Mouse (Mus musculus) central nervous system, embryonic 11.5 days (tissue): ENCODE data around the gene Tle2. TPM values are rescaled to one million over a fixed set of nuclear protein-coding genes. Genes with fewer than 3 reads are reported as not detected.

ENCODE experiments used
- polyA plus RNA-seq: library from polyadenylated mRNA; depleted of rRNA; stranded (reverse); fragments of >200 nt; gene quantifications from 2 replicates; pipeline ENCODE4 v1.2.3, GENCODE M21; 2012; rRNA removed

Tle2 gene
- polyA plus RNA-seq: 27.1 and 71.8 TPM in 2 replicates

DNA sequence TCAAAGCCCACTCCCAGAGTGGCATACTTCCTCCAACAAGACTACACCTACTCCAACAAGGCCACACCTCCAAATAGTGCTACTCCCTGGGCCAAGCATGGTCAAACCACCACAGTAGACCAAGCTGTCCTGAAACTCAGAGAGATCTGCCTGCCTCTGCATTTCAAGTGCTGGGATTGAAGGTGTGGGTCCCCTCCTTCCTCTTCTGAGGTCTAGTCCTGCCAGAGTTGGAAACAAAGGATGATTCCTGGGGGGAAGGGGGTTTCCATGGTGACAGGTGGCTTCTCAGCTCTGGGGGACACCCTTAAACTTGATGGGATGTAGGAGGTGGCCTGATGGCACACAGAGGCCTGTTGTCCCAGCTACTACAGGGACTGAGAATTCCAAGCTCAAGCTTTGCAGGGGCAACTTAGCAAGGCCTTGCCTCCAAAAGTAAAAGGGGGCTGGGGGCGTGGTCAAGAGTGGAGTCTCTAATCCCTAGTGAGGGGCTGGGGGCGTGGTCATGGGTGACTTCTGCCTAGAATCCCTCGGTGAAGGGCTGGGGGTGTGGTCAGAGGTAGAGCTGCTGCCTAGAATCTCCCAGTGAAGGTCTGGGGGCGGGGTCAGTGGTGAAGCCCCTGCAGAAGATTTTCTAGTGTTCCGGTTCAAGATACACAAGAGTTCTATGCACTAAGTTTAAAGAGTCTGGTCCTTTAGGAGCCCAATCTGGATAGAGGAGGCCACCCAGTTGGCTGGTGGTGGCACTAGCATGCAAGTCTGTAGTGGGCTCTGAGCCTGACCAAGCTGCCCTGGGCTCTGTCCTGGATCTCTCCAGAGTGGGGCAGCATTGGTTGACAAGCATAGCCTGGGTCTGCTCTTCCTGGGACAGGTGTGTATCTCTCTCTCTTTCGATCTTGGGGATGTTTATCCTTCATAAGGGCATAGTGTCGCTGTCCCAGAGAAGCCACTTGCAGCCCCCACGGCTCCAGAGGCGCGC lies at the start of gene Tle2:
Gene Tle2, plus strand, starts transcription at position 481 of the 976 bp plus-strand sequence.

GRCm38 (mm10) chr10:81545161-81545747 lies 29.1 kb upstream of the Tle2 start, which contains the start of gene Gna11:
Gene Gna11, minus strand, starts transcription at chr10:81545190.

GRCm38 (mm10) chr10:81559163-81559626 lies 15.2 kb upstream of the Tle2 start, which contains the start of gene Aes:
Gene Aes, plus strand, starts transcription at chr10:81559488.

DNA sequence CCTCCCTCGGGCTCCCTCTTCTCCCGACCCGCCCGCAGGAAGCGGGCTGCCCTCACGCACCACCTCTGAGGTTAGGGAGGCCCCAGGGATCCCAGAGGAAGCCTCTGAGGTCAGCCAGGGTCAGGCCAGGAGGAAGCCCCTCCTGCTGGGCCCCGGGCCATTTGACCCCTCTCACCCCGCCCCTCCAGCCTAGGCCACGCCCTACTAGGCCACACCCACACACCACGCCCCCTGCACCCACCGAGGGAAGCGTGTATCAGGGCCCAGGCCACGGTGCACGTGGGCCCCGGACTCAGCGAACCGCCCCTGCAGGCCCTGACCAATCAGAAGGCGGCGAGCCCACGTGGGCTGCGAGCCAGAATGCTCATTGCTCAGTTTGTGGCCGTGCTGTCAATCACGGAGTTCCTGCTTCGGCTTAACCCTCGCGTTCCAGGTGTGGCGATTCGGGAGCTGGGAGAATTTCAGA lies 26.4 kb downstream of the Tle2 start, which contains the start of gene Tle6:
Gene Tle6, minus strand, starts transcription at position 336 of the 466 bp plus-strand sequence.

GRCm38 (mm10) chr10:81605974-81606751 lies 31.8 kb downstream of the Tle2 start, which contains the start of gene BC025920:
Gene BC025920, plus strand, starts transcription at chr10:81606270.

DNA sequence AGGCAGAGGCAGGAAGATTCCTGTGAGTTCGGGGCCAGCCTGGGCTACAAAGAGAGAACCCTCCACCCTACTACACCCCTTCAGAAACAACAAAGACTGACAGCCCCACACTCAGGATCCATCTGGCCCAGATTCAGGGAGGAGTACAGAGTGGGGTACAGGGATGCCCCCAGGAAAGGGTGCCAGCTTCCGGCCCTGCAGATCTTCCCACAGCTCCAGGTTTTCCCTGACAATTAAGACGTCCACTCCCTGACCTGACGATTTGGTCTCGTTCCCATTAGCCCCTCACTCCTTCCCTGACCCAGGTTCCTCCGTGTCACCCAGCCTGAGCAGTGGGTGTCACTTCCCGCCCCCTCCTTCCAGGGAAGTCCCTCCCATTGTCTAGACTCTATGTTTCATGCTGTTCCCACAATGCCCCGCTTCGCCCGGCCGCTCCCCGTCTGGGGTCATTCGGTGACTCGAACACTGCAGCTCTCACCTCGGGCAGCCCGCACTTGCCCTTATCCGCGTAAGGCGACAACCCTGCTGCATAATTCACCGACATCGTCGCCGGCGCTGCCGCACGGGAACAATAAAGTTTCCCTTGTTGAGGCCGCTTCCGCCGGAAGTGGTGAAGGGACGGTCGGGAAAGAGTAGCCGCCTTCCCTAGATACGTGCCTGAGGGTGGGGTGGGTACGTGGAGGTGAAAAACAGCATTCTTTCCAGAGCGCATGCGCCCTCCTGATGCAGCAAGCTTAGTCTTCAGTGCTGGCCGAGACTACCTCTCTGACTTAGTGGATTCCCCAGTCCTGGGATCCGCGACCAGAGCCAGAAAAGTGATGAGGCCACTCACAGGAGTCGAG lies 52.9 kb downstream of the Tle2 start, which contains the start of gene Sirt6:
Gene Sirt6, minus strand, starts transcription at position 804 of the 842 bp plus-strand sequence.

DNA sequence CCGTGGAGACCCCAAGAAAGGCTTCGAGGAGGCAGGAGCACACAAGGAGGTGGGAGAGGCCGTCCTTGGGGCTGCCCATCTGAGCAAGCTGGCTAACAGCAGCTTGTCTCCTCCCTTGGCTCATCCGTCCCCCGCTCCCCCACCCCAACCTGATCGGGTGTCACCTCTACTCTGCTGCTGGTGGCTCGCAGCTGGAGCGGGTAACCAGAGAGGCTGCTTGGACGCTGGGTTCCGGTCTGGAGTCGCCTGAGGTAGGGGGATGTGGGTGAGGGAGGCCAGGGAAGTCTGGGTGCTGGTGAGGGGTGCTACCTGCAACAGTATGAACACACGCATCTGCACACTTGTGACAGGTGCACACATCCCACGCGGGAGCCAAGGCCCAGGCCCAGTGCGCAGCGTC lies 54.0 kb downstream of the Tle2 start, which contains the start of gene Ankrd24:
Gene Ankrd24, plus strand, starts transcription at position 151 of the 400 bp plus-strand sequence.

Other genes starting within 250 kb of the Tle2 start
- gene Tbxa2r, start 245.8 kb upstream of the Tle2 start, polyA plus RNA-seq: 2.4 and 3.1 TPM in 2 replicates
- 0.04 and 0.06 TPM in 2 replicates for gene Gipc3, start 231.3 kb upstream of the Tle2 start, polyA plus RNA-seq
- gene Hmg20b, start 224.1 kb upstream of the Tle2 start, polyA plus RNA-seq: 116 and 139 TPM in 2 replicates
- gene Mfsd12, start 217.1 kb upstream of the Tle2 start, polyA plus RNA-seq: 8.6 and 9.0 TPM in 2 replicates
- 0.28 and 0.31 TPM in 2 replicates for gene 4930404N11Rik, start 208.7 kb upstream of the Tle2 start, polyA plus RNA-seq
- 91.8 and 113 TPM in 2 replicates for gene Fzr1, start 196.0 kb upstream of the Tle2 start, polyA plus RNA-seq
- 56.2 and 57.9 TPM in 2 replicates for gene Dohh, start 190.1 kb upstream of the Tle2 start, polyA plus RNA-seq
- 3.9 and 4.3 TPM in 2 replicates for gene Gm48551, start 190.1 kb upstream of the Tle2 start, polyA plus RNA-seq
- gene Gm48552, start 185.6 kb upstream of the Tle2 start, polyA plus RNA-seq: 5.2 and 8.2 TPM in 2 replicates
- 3.7 and 5.0 TPM in 2 replicates for gene Smim24, start 181.5 kb upstream of the Tle2 start, polyA plus RNA-seq
- gene Nfic, start 118.9 kb upstream of the Tle2 start, polyA plus RNA-seq: 7.8 and 12.5 TPM in 2 replicates
- 45.0 and 50.2 TPM in 2 replicates for gene Celf5, start 91.9 kb upstream of the Tle2 start, polyA plus RNA-seq
- 129 and 153 TPM in 2 replicates for gene Ncln, start 78.2 kb upstream of the Tle2 start, polyA plus RNA-seq
- 0.42 and 0.56 TPM in 2 replicates for gene S1pr4, start 74.4 kb upstream of the Tle2 start, polyA plus RNA-seq
- gene Gna15, start 50.3 kb upstream of the Tle2 start, polyA plus RNA-seq: 0.88 and 0.98 TPM in 2 replicates
- gene Gna11, start 29.4 kb upstream of the Tle2 start, polyA plus RNA-seq: 69.9 and 81.3 TPM in 2 replicates
- gene Aes, start 15.1 kb upstream of the Tle2 start, polyA plus RNA-seq: 265 and 396 TPM in 2 replicates
- 6.1 and 12.0 TPM in 2 replicates for gene Tle6, start 26.5 kb downstream of the Tle2 start, polyA plus RNA-seq
- 5.0 and 6.4 TPM in 2 replicates for gene BC025920, start 31.7 kb downstream of the Tle2 start, polyA plus RNA-seq
- gene Sirt6, start 53.2 kb downstream of the Tle2 start, polyA plus RNA-seq: 64.8 and 65.0 TPM in 2 replicates
- 28.3 and 39.4 TPM in 2 replicates for gene Ankrd24, start 54.0 kb downstream of the Tle2 start, polyA plus RNA-seq
- 1.8 and 4.1 TPM in 2 replicates for gene Gm10778, start 74.5 kb downstream of the Tle2 start, polyA plus RNA-seq
- 4.5 and 10.8 TPM in 2 replicates for gene Zfp433, start 130.3 kb downstream of the Tle2 start, polyA plus RNA-seq
- gene Gm3055, start 196.6 kb downstream of the Tle2 start, polyA plus RNA-seq: 11.0 and 12.9 TPM in 2 replicates
- gene Gm4767, start 237.6 kb downstream of the Tle2 start, polyA plus RNA-seq: 0.79 and 1.5 TPM in 2 replicates